Mouse (Mus musculus): ENCODE data around the gene Chil1. TPM values are rescaled to one million over a fixed set of nuclear protein-coding genes. Genes with fewer than 3 reads are reported as not detected.

Chil1 gene
- polyA plus RNA-seq, 1 experiment = not detected

- TF ChIP-seq POLR2A (IDR thresholded peaks at IDR 0.05; ENCODE audit: insufficient read depth, low read depth, low read length) (no peak), CTCF (IDR thresholded peaks at IDR 0.05; ENCODE audit: insufficient read depth, low read depth, low read length) (no peak)
- no peak overlapping the region for H3K27ac ChIP-seq (ENCODE audit: insufficient read depth, low read depth, low read length)
These were observed 24.1 kb downstream of the Chil1 start for GRCm38 (mm10) chr1:134206085-134206484.

DNA sequence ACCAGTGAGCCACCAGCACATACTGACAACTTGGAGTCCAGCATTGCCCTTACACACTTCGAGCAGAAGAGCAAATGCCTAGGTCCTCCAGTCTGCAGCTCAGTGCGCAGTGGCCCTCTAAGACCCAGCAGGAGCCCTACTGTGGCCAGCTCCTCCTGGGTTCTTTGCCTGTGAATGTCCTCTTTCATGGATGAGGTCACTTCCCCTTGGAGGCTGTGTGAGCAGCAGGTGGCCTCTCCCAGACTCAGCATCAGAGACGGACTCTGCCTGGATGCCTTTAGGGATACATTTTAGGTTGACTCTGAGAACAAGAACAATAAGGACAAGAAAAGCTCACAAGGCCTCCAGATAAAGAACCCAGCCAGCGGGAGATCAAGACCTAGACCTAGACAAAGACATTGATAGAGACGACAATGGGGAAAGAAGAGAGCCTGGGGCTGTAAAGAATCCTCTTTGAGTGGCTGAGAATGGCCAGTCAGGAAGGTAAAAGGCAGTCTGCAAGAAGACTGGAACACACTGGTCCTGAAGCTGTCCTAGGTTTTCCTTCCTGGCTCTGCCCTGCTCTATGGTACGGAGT, 28.3 kb downstream of the Chil1 start:
- 84% methylated on average over 6 of the region's 6 CpGs for WGBS

More at GRCm38 (mm10) chr1:134206085-134206484, 24.1 kb downstream of the Chil1 start:
- H3K4me1 ChIP-seq (ENCODE audit: control insufficient read depth, insufficient read depth, low read length) = peaks cover 33% of the 10 kb centered on the region
- no peak overlapping the region for H3K4me3 ChIP-seq (ENCODE audit: insufficient read depth, low read depth, low read length)
- WGBS = 36% methylated on average over 5 of the region's 5 CpGs

GRCm38 (mm10) chr1:134211043-134211442, 29.1 kb downstream of the Chil1 start:
- Histone ChIP-seq H3K4me3 (ENCODE audit: insufficient read depth, low read depth, low read length) (no peak overlapping the region), H3K27ac (ENCODE audit: insufficient read depth, low read depth, low read length) (no peak overlapping the region), H3K4me1 (ENCODE audit: control insufficient read depth, insufficient read depth, low read length) (peaks cover 36% of the 10 kb centered on the region)
- WGBS = 85% methylated on average over 6 of the region's 6 CpGs
- TF ChIP-seq CTCF (IDR thresholded peaks at IDR 0.05; ENCODE audit: insufficient read depth, low read depth, low read length) (no peak), POLR2A (IDR thresholded peaks at IDR 0.05; ENCODE audit: insufficient read depth, low read depth, low read length) (no peak)

More for the DNA sequence above, 28.3 kb downstream of the Chil1 start:
- H3K4me1 ChIP-seq (ENCODE audit: control insufficient read depth, insufficient read depth, low read length) = peaks cover 37% of the 10 kb centered on the region
- H3K4me3 ChIP-seq (ENCODE audit: insufficient read depth, low read depth, low read length) = no peak overlapping the region
- no peak overlapping the region for H3K27ac ChIP-seq (ENCODE audit: insufficient read depth, low read depth, low read length)
- TF ChIP-seq CTCF (IDR thresholded peaks at IDR 0.05; ENCODE audit: insufficient read depth, low read depth, low read length) (no peak), POLR2A (IDR thresholded peaks at IDR 0.05; ENCODE audit: insufficient read depth, low read depth, low read length) (no peak)

GRCm38 (mm10) chr1:134211631-134212030, 29.7 kb downstream of the Chil1 start:
- TF ChIP-seq CTCF (IDR thresholded peaks at IDR 0.05; ENCODE audit: insufficient read depth, low read depth, low read length) = no peak
- TF ChIP-seq POLR2A (IDR thresholded peaks at IDR 0.05; ENCODE audit: insufficient read depth, low read depth, low read length) = no peak
- Histone ChIP-seq H3K27ac (ENCODE audit: insufficient read depth, low read depth, low read length) (no peak overlapping the region), H3K4me1 (ENCODE audit: control insufficient read depth, insufficient read depth, low read length) (peaks cover 34% of the 10 kb centered on the region), H3K4me3 (ENCODE audit: insufficient read depth, low read depth, low read length) (no peak overlapping the region)
- 43% methylated on average over 2 of the region's 2 CpGs for WGBS

DNA sequence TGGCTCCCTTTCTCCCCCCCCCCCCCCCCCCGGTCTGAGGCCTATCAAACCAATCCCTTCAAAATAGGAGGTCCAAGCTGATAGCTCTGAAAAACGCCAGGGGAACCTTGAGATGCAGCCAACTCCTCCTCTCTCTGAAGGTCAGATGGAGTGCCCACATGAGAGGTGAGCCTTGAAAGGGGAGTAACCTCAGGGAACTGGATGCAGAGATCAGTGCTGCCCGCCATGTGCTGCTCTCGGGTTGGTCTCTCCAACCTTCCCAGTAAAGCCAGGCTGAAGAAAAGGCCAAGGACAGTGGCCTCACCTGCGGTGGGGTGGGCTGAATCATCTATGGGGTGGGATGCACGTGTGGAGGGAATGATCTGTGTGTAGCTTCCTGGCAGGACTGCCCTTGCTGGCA, 30.4 kb downstream of the Chil1 start:
- H3K4me3 ChIP-seq (ENCODE audit: insufficient read depth, low read depth, low read length) = no peak overlapping the region
- no peak overlapping the region for H3K27ac ChIP-seq (ENCODE audit: insufficient read depth, low read depth, low read length)
- WGBS = 75% methylated on average over 6 of the region's 6 CpGs
- peaks cover 39% of the 10 kb centered on the region for H3K4me1 ChIP-seq (ENCODE audit: control insufficient read depth, insufficient read depth, low read length)
- no peak for TF ChIP-seq POLR2A (IDR thresholded peaks at IDR 0.05; ENCODE audit: insufficient read depth, low read depth, low read length)
- TF ChIP-seq CTCF (IDR thresholded peaks at IDR 0.05; ENCODE audit: insufficient read depth, low read depth, low read length) = no peak

- H3K4me3 ChIP-seq (ENCODE audit: insufficient read depth, low read depth, low read length) = no peak overlapping the region
- no peak overlapping the region for H3K27ac ChIP-seq (ENCODE audit: insufficient read depth, low read depth, low read length)
- peaks cover 44% of the 10 kb centered on the region for H3K4me1 ChIP-seq (ENCODE audit: control insufficient read depth, insufficient read depth, low read length)
- TF ChIP-seq CTCF (IDR thresholded peaks at IDR 0.05; ENCODE audit: insufficient read depth, low read depth, low read length) (no peak), POLR2A (IDR thresholded peaks at IDR 0.05; ENCODE audit: insufficient read depth, low read depth, low read length) (no peak)
- 80% methylated on average over 7 of the region's 7 CpGs for WGBS
These were observed 31.4 kb downstream of the Chil1 start for GRCm38 (mm10) chr1:134213405-134213804.

DNA sequence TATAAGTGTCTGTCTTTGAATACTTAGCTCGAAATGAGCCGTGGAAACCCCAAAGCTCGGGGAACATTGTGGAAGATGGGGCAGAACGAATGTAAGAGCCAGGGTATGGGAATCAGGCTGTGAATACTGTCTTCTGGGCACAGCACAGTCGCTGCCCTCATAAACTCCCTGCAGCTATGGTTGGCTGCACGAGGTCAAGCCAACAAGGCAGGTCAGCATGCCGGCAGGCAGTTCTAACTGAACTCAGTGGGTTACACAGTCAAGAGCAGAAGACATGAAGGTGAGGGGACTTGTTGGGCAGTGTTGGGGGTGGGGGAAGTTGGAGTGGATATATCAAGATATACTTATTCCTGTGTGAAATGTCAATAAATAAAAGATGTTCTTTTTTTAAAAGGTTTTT, 33.1 kb downstream of the Chil1 start:
- WGBS = 87% methylated on average over 7 of the region's 7 CpGs
- no peak overlapping the region for H3K27ac ChIP-seq (ENCODE audit: insufficient read depth, low read depth, low read length)
- no peak overlapping the region for H3K4me3 ChIP-seq (ENCODE audit: insufficient read depth, low read depth, low read length)
- peaks cover 46% of the 10 kb centered on the region for H3K4me1 ChIP-seq (ENCODE audit: control insufficient read depth, insufficient read depth, low read length)
- TF ChIP-seq CTCF (IDR thresholded peaks at IDR 0.05; ENCODE audit: insufficient read depth, low read depth, low read length) (no peak), POLR2A (IDR thresholded peaks at IDR 0.05; ENCODE audit: insufficient read depth, low read depth, low read length) (no peak)

- H3K27ac ChIP-seq (ENCODE audit: insufficient read depth, low read depth, low read length) = no peak overlapping the region
- H3K4me3 ChIP-seq (ENCODE audit: insufficient read depth, low read depth, low read length) = no peak overlapping the region
- WGBS = 52% methylated on average over 11 of the region's 11 CpGs
- TF ChIP-seq POLR2A (IDR thresholded peaks at IDR 0.05; ENCODE audit: insufficient read depth, low read depth, low read length) (no peak), CTCF (IDR thresholded peaks at IDR 0.05; ENCODE audit: insufficient read depth, low read depth, low read length) (no peak)
- H3K4me1 ChIP-seq (ENCODE audit: control insufficient read depth, insufficient read depth, low read length) = peaks cover 42% of the 10 kb centered on the region
These were observed 34.0 kb downstream of the Chil1 start for GRCm38 (mm10) chr1:134215751-134216628.

GRCm38 (mm10) chr1:134216629-134216971, 34.6 kb downstream of the Chil1 start:
- 92% methylated on average over 2 of the region's 2 CpGs for WGBS
- H3K4me3 ChIP-seq (ENCODE audit: insufficient read depth, low read depth, low read length) = no peak overlapping the region
- TF ChIP-seq CTCF (IDR thresholded peaks at IDR 0.05; ENCODE audit: insufficient read depth, low read depth, low read length) (no peak), POLR2A (IDR thresholded peaks at IDR 0.05; ENCODE audit: insufficient read depth, low read depth, low read length) (no peak)
- peaks cover 40% of the 10 kb centered on the region for H3K4me1 ChIP-seq (ENCODE audit: control insufficient read depth, insufficient read depth, low read length)
- H3K27ac ChIP-seq (ENCODE audit: insufficient read depth, low read depth, low read length) = no peak overlapping the region

Data from olfactory bulb, adult 2 months (tissue).